Mouse (Mus musculus): ENCODE measurements around the gene Gm5965. TPM values are rescaled to one million over a fixed set of nuclear protein-coding genes. Genes with fewer than 3 reads are reported as not detected.

The Gm5965 gene
- polyA plus RNA-seq, 1 experiment from 2014 or later, result 4.4 TPM

DNA sequence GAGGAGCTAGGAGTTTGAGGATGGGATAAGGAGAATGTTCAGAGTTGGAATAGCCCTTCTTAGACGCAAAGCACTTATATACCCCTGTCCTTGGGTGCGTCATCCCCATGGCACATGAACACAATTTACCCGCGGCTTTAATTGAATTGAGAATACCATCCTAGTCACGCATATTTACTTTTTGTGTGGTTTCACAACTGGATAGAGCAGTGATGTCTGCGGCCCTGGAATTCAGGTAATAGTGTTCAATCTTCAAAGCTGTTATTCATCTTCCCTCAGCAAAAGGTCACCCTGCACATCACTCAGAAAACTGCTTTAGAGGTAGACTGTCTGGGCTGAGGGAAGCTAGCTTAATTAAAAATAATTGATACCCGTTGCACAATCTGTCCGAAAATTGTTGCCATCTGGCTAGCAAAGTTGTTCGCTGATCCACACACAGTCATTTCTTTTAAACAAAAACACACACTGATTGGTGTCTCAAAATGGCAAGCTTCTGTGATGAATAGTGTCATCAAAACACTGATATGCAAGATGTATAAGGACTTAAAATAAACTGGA, 48.5 kb downstream of the Gm5965 start, which contains the start of gene Krtap14:
TSS of gene Krtap14 (minus strand) at position 51 of the 558 bp plus-strand sequence.
- H3K4me2 ChIP-seq (replicated peaks), result no peak within 1 kb of the TSS
- no peak within 1 kb of the TSS for H3K9ac ChIP-seq
- H3K4me1 ChIP-seq, result no peaks in the 10 kb centered on the region
- no peaks in the 10 kb centered on the region for H3K9me3 ChIP-seq (replicated peaks)
- no peaks in the 10 kb centered on the region for H3K36me3 ChIP-seq
- no peak within 1 kb of the TSS for H3K27ac ChIP-seq (replicated peaks)
- 30% methylated on average over 9 of the region's 9 CpGs for WGBS
- ATAC-seq (ENCODE audit: insufficient number of reproducible peaks, low FRiP score, low TSS enrichment, low read depth), result no peak
- H3K27me3 ChIP-seq, result no peaks in the 10 kb centered on the region
- no peak within 1 kb of the TSS for H3K4me3 ChIP-seq (replicated peaks)

DNA sequence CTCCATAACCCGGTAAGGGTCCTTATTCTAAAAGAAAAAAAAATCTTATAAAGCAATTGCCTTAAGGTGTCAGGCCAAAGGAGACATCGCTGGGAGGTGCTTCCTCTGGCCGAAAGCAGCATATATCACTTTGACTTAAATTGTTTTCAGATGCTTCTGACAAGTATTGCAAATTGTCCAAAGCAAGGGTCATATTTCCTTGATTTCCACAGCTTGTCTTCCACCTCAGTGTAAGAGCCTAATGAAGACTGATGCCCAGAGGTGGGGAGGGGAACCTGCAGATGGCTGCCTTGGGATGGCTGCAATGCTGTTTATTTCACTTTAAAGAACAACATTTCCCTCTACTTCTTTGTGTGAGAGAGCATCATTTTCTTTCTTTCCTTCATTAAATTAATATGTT, 49.3 kb downstream of the Gm5965 start:
- Histone ChIP-seq H3K9ac (no peak overlapping the region), H3K27ac (replicated peaks) (no peak overlapping the region), H3K36me3 (no peaks in the 10 kb centered on the region), H3K4me1 (no peaks in the 10 kb centered on the region), H3K4me3 (replicated peaks) (no peak overlapping the region), H3K9me3 (replicated peaks) (no peaks in the 10 kb centered on the region), H3K4me2 (replicated peaks) (no peak overlapping the region), H3K27me3 (no peaks in the 10 kb centered on the region)
- WGBS, result 29% methylated on average over 3 of the region's 3 CpGs
- no peak for ATAC-seq (ENCODE audit: insufficient number of reproducible peaks, low FRiP score, low TSS enrichment, low read depth)

Other genes with a start within 250 kb of the Gm5965 start
- 8.8 and 11.2 TPM in 2 replicates for gene Cldn8, start 214.7 kb upstream of the Gm5965 start, polyA plus RNA-seq (2015; fragmentation: Nextera tagmentation; extraction: Ambion mirVana)
- gene Krtap24-1, start 165.6 kb upstream of the Gm5965 start, polyA plus RNA-seq (2015; fragmentation: Nextera tagmentation; extraction: Ambion mirVana), result 0.91 and 1.5 TPM in 2 replicates
- not detected in 2 replicates for gene 2310079G19Rik, start 150.2 kb upstream of the Gm5965 start, polyA plus RNA-seq (2015; fragmentation: Nextera tagmentation; extraction: Ambion mirVana)
- 2.8 and 4.4 TPM in 2 replicates for gene Krtap26-1, start 130.1 kb upstream of the Gm5965 start, polyA plus RNA-seq (2015; fragmentation: Nextera tagmentation; extraction: Ambion mirVana)
- gene Krtap27-1, start 106.2 kb upstream of the Gm5965 start, polyA plus RNA-seq (2015; fragmentation: Nextera tagmentation; extraction: Ambion mirVana), result 0.28 TPM in 1 of 2 replicates, not detected in the other
- not detected in 2 replicates for gene 2310061N02Rik, start 69.9 kb upstream of the Gm5965 start, polyA plus RNA-seq (2015; fragmentation: Nextera tagmentation; extraction: Ambion mirVana)
- gene Krtap13-1, start 49.0 kb upstream of the Gm5965 start, polyA plus RNA-seq (2015; fragmentation: Nextera tagmentation; extraction: Ambion mirVana), result 1.1 and 1.6 TPM in 2 replicates
- 38.5 and 75.7 TPM in 2 replicates for gene Krtap13, start 26.3 kb upstream of the Gm5965 start, polyA plus RNA-seq (2015; fragmentation: Nextera tagmentation; extraction: Ambion mirVana)
- gene 2310034C09Rik, start 19.0 kb upstream of the Gm5965 start, polyA plus RNA-seq (2015; fragmentation: Nextera tagmentation; extraction: Ambion mirVana), result 66.3 and 107 TPM in 2 replicates
- 0.24 and 0.71 TPM in 2 replicates for gene 2310057N15Rik, start 3.7 kb upstream of the Gm5965 start, polyA plus RNA-seq (2015; fragmentation: Nextera tagmentation; extraction: Ambion mirVana)
- gene Gm20741, start 34.3 kb downstream of the Gm5965 start, polyA plus RNA-seq (2015; fragmentation: Nextera tagmentation; extraction: Ambion mirVana), result 37.2 and 90.3 TPM in 2 replicates
- gene Krtap15, start 42.3 kb downstream of the Gm5965 start, polyA plus RNA-seq (2015; fragmentation: Nextera tagmentation; extraction: Ambion mirVana), result 0.26 TPM in 1 of 2 replicates, not detected in the other
- 0.41 TPM in 1 of 2 replicates, not detected in the other for gene Krtap14, start 48.2 kb downstream of the Gm5965 start, polyA plus RNA-seq (2015; fragmentation: Nextera tagmentation; extraction: Ambion mirVana)
- not detected in 2 replicates for gene Krtap19-1, start 91.5 kb downstream of the Gm5965 start, polyA plus RNA-seq (2015; fragmentation: Nextera tagmentation; extraction: Ambion mirVana)
- gene Krtap19-2, start 96.4 kb downstream of the Gm5965 start, polyA plus RNA-seq (2015; fragmentation: Nextera tagmentation; extraction: Ambion mirVana), result not detected in 2 replicates
- not detected in 2 replicates for gene Krtap19-3, start 100.1 kb downstream of the Gm5965 start, polyA plus RNA-seq (2015; fragmentation: Nextera tagmentation; extraction: Ambion mirVana)
- gene Krtap19-4, start 107.2 kb downstream of the Gm5965 start, polyA plus RNA-seq (2015; fragmentation: Nextera tagmentation; extraction: Ambion mirVana), result not detected in 2 replicates
- gene Krtap19-5, start 118.6 kb downstream of the Gm5965 start, polyA plus RNA-seq (2015; fragmentation: Nextera tagmentation; extraction: Ambion mirVana), result not detected in 2 replicates
- 0.70 TPM in 1 of 2 replicates, not detected in the other for gene Krtap19-9b, start 154.4 kb downstream of the Gm5965 start, polyA plus RNA-seq (2015; fragmentation: Nextera tagmentation; extraction: Ambion mirVana)
- 0.29 and 0.30 TPM in 2 replicates for gene Krtap16-3, start 185.0 kb downstream of the Gm5965 start, polyA plus RNA-seq (2015; fragmentation: Nextera tagmentation; extraction: Ambion mirVana)
- 12.1 and 30.8 TPM in 2 replicates for gene Krtap22-2, start 232.9 kb downstream of the Gm5965 start, polyA plus RNA-seq (2015; fragmentation: Nextera tagmentation; extraction: Ambion mirVana)
- gene Gm10229, start 237.4 kb downstream of the Gm5965 start, polyA plus RNA-seq (2015; fragmentation: Nextera tagmentation; extraction: Ambion mirVana), result 12.6 and 33.0 TPM in 2 replicates

Measured in embryonic facial prominence, embryonic 15.5 days (tissue).